Mouse (Mus musculus) brain, adult 2 months (tissue): ENCODE data around the gene Stag1.

Experiments
- DNase-seq: peaks from one replicate; pipeline ENCODE4 v3.0.0; 2011; ENCODE audit warnings: low read depth, low spot score

Gene Stag1

DNA sequence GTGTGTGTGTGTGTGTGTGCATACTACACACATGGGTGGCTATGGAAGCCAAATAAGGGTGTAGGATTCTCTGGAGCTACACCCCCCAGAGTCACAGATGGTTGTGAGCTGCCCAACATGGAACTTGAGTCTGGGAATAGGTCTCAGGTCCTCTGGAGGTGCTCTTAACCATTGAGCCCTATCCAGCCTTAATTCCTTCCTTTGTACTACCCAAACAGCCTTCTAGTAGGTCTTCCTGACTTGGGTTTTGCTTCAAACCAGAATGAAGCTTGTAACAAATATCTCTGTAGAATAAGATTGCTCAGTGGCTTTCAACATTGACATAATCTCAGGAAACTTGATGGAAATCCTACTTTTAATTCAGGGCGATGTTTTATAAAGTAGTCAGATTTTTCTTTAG is 7.9 kb downstream of the Stag1 start:
- no peak for DNase-seq

GRCm38 (mm10) chr9:100605985-100606554 is 8.5 kb downstream of the Stag1 start:
- peak; percentile 85 for DNase-seq

DNA sequence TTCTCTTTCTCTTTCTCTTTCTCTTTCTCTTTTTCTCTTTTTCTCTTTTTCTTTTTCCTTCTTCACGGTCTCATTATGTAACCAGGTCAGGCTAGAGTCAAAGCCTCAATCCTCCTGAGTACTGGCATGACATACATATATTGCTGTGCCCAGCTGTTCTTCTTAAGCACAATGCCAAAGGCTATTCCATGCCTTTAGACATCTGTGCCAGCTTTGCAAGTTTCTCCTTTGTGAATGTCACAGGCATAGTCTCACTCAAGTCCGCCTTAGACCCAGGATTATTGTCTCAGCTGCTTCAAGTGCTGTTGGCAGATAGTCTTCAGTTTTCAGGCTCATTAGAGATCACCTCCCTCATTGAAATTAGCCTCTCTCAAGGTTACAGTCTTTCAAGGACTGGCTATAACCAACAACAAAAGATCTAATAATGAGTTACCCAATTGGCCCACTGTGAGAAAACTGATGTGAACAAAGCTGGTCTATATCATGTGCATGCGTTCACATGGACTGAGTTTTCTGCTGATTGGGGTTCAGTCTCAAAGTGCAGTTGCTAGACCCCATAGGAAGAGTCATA is 16.0 kb downstream of the Stag1 start:
- no peak for DNase-seq

DNA sequence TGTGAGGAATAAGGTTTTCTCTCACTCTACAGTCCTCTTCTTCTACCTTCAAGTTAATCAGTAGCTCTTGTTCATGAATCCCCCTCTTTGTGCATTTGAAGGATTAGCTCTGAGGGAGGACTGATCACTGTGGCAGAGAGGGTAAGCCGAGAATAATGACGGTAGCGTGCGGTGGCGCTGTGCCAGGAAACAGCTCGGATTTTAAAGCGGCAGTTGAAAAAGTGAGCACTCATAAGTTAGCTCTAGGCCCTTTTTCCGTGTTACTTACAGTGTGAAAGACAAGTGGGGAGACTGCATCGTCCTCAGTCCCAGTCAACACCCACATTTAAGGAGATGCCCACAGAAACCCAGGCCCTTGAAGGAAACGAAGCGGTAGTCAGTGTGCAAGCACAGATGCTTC is 19.3 kb downstream of the Stag1 start:
- peak; percentile 51 for DNase-seq

GRCm38 (mm10) chr9:100626258-100626657 is 28.7 kb downstream of the Stag1 start:
- DNase-seq, result no peak

GRCm38 (mm10) chr9:100640754-100641153 is 43.2 kb downstream of the Stag1 start:
- DNase-seq, result no peak

DNA sequence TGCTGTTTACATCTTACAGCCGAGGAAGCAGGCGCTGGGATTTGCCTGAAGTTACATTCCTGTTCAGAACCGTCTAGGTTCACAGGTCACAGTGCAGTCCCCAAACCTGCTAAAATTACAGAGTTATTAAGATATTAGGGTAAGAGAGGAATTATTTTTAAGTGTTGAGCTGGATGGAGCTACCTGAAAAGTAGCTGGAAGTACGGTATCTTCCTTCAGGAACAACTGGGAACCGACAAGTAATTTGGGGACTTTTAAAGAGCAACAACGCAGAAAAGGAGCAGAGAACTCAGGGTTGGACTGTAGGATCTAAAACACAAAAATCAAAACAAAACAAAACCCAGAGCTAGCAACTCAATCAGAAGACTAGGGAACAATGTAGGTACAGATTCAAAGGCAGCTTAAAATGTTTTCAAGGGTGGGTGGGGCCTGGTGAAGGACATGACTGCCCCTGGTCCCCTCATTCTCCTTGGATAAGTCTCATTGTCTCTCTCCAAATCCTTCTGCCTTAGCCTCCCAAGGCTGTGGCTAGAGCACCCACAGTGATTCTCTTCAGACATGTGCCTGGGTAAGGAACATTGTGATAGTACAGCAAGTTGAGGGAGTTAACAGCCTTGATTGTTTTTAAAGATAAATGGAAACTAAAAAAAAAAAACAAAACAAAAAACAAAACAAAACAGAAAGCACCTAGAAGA is 43.9 kb downstream of the Stag1 start:
- DNase-seq, result no peak

GRCm38 (mm10) chr9:100642186-100642839 is 44.7 kb downstream of the Stag1 start:
- no peak for DNase-seq

GRCm38 (mm10) chr9:100642840-100643697 is 45.5 kb downstream of the Stag1 start:
- peak; percentile 100 for DNase-seq

DNA sequence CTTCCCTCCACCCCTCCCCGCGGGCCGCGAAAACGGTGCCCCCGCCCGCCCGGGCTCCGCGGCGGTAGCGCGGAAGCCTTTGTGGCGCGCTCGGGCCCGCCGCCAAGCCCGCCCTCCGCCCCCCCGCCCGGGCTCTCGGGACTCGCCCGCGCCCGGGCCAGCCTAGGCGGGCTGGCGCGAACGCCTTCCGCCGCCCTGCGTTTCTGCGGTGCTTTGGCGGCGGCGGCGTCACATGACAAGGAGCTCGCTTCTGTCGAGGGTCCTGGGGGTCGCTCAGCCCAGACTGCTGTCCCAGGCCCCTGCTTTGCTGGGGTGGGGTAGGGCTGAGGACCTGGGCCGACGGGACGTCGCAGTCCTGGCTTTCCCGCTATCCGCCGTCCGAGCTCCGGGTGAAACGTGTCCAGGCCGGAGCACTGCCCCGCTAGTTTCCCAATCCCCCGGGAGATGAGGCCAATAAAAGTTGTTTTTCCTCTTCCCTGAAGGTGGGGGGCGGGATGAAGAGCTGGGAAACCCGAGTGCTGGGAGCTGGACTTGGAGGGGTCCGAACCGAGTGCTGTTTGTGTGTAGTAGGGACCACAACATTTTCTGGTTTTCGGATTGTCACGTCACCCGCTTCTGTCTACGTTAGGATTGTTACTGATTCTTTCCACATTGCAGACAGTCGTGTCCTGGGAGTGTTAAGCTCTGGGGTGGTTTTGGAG is 46.6 kb downstream of the Stag1 start:
- peak; percentile 82 for DNase-seq

GRCm38 (mm10) chr9:100645026-100645940 is 47.7 kb downstream of the Stag1 start:
- no peak for DNase-seq

DNA sequence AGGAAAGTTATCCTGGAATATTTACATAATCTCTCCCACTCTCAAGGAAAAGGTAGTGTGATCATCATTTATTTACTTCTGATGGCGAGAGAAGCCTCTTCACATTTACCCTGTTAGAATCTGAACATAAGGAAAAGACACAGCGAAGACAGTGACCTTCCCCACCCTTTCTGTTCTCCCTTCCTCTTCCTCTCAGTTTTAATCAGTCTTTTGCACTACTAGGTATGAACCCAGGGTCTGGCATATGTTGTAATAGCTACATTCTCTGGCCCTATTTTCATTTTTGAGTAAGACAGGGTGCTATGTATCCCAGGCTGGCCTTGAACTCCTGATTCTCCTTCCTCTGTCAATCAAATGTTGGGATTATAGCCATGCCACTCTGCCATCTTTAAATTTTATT is 48.7 kb downstream of the Stag1 start:
- DNase-seq, result no peak

GRCm38 (mm10) chr9:100647774-100648323 is 50.3 kb downstream of the Stag1 start:
- DNase-seq, result peak; percentile 84

- no peak for DNase-seq
Observed at GRCm38 (mm10) chr9:100654104-100654503, 56.5 kb downstream of the Stag1 start.

DNA sequence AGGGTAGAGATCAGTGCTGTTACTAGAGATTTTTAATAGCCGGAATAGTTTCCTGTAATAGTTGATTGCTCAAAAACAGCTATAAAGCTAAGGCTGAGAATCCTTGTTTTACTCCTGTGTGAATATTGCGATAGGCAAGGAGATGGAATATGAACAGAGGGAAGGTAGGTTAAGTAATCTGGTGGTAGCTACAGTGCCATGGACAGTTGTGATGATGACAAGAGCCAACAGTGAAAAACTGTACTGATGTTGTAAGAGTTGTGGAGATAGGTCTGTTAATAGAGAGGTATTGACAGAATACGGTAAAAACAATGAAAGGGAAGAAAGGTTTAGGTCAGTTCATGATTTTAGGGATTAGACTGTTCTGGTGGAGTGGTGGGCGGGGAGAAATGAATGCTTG is 58.5 kb downstream of the Stag1 start:
- no peak for DNase-seq

DNA sequence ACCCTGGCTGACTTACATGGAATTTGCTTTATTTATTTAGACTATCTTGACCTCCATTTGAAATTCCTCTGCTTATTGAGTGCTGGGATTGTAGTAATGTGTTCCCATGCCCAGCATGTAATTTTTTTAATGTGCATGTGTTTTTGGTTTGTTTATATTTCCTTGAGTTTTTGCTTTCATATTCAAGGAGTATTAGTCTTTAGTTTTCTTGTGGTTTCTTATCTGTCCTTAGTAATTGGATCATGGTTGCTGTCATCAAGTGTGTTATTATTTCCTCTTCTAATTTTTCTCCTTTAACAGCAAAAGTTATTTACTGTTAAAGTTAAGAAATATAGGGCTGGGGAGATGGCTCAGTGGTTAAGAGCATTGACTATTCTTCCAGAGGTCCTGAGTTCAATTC is 63.0 kb downstream of the Stag1 start:
- no peak for DNase-seq

- DNase-seq, result no peak
Observed at GRCm38 (mm10) chr9:100663473-100664134, 66.0 kb downstream of the Stag1 start.

- DNase-seq, result no peak
Observed at GRCm38 (mm10) chr9:100670151-100670550, 72.6 kb downstream of the Stag1 start.

GRCm38 (mm10) chr9:100679036-100679435 is 81.4 kb downstream of the Stag1 start:
- DNase-seq, result no peak
